ENCODE assay signal across 28 mouse cellular contexts in genomic region chr10:56210343-56210742, GRCm38 (mm10). TPM values are rescaled to one million over a fixed set of nuclear protein-coding genes. Genes with fewer than 3 reads are reported as not detected.
"Had no signal": no experiment of that assay in that cellular context is flagged by ENCODE, and none has a peak within 500 bp of the region (broad histone marks: within the 10 kb centered on the region; RNA-seq: fewer than 3 reads in every experiment).

No protein-coding gene starts in this region.

- H3K4me3 ChIP-seq: embryonic facial prominence, embryonic 10.5 days; embryonic facial prominence, embryonic 12.5 days; embryonic facial prominence, embryonic 13.5 days; embryonic facial prominence, embryonic 15.5 days; erythroblast, embryonic 14.5 days; forebrain, embryonic 10.5 days; forebrain, embryonic 12.5 days; forebrain, embryonic 13.5 days; forebrain, embryonic 15.5 days; gastrocnemius, adult 2 months; heart, adult 2 months had no signal

- ATAC-seq: forebrain, embryonic 13.5 days; forebrain, embryonic 14.5 days; forebrain, embryonic 15.5 days; forebrain, embryonic 16.5 days; forebrain, postnatal 0 days had no signal

- H3K27me3 ChIP-seq: embryonic facial prominence, embryonic 12.5 days; embryonic facial prominence, embryonic 13.5 days; embryonic facial prominence, embryonic 15.5 days; forebrain, embryonic 12.5 days; forebrain, embryonic 13.5 days; forebrain, embryonic 15.5 days had no signal

- H3K27ac ChIP-seq: embryonic facial prominence, embryonic 10.5 days; embryonic facial prominence, embryonic 12.5 days; embryonic facial prominence, embryonic 13.5 days; embryonic facial prominence, embryonic 15.5 days; forebrain, embryonic 10.5 days; forebrain, embryonic 12.5 days; forebrain, embryonic 13.5 days; forebrain, embryonic 15.5 days; gastrocnemius, adult 2 months; heart, adult 2 months had no signal

- H3K9ac ChIP-seq: embryonic facial prominence, embryonic 12.5 days; embryonic facial prominence, embryonic 13.5 days; embryonic facial prominence, embryonic 15.5 days; forebrain, embryonic 12.5 days; forebrain, embryonic 13.5 days; forebrain, embryonic 15.5 days; forebrain, postnatal 0 days had no signal

- H3K9me3 ChIP-seq: embryonic facial prominence, embryonic 10.5 days; embryonic facial prominence, embryonic 12.5 days; embryonic facial prominence, embryonic 13.5 days; embryonic facial prominence, embryonic 15.5 days; forebrain, embryonic 10.5 days; forebrain, embryonic 12.5 days; forebrain, embryonic 13.5 days; forebrain, embryonic 15.5 days had no signal

- H3K36me3 ChIP-seq: embryonic facial prominence, embryonic 12.5 days; embryonic facial prominence, embryonic 15.5 days; forebrain, embryonic 12.5 days; forebrain, embryonic 15.5 days had no signal

- H3K4me1 ChIP-seq: embryonic facial prominence, embryonic 10.5 days; embryonic facial prominence, embryonic 12.5 days; embryonic facial prominence, embryonic 13.5 days; embryonic facial prominence, embryonic 15.5 days; forebrain, embryonic 10.5 days; forebrain, embryonic 12.5 days; forebrain, embryonic 13.5 days; forebrain, embryonic 15.5 days had no signal

- DNase-seq: cerebellum, adult 8-10 months; cerebellum, adult 9-10 months; cerebellum, adult 9-11 months; cerebellum, postnatal 10 days; cerebellum, postnatal 14 days; cerebellum, postnatal 25 days; cerebellum, postnatal 36 days; embryo, embryonic 11 days; forebrain, postnatal 0 days; gastrocnemius, adult 2 months; gastrocnemius, postnatal 10 days; gastrocnemius, postnatal 14 days; gastrocnemius, postnatal 25 days; gastrocnemius, postnatal 36 days; heart, adult 11 months; heart, adult 18-20 months; heart, adult 2 months had no signal

- H3K4me2 ChIP-seq: embryonic facial prominence, embryonic 12.5 days; embryonic facial prominence, embryonic 13.5 days; embryonic facial prominence, embryonic 15.5 days; forebrain, embryonic 12.5 days; forebrain, embryonic 13.5 days; forebrain, embryonic 15.5 days had no signal

RNA-seq across cellular contexts. Expression of gene Tbc1d32, which starts 18.1 kb away (rescaled TPM):
- polyA plus RNA-seq: erythroblast, embryonic 14.5 days had no signal
